29 mouse cellular contexts compared by ENCODE assay signal in genomic region chr3:30519425-30519824, GRCm38 (mm10). TPM values are rescaled to one million over a fixed set of nuclear protein-coding genes. Genes with fewer than 3 reads are reported as not detected.
DNase-seq lines count a peak whose midpoint lies in the region; ATAC-seq and TF ChIP-seq lines count a peak whose summit lies in the region.
"Had no signal": no experiment of that assay in that cellular context is flagged by ENCODE, and none has a peak within 500 bp of the region (broad histone marks: within the 10 kb centered on the region; RNA-seq: fewer than 3 reads in every experiment).

No protein-coding gene starts in this region.

- H3K4me2 ChIP-seq in lung, embryonic 16.5 days (ENCODE audit: low read depth, low read length), result no peak overlapping the region
- H3K4me2 ChIP-seq in midbrain, postnatal 0 days (ENCODE audit: low read depth, low read length, poor library complexity, severe bottlenecking), result no peak overlapping the region
- H3K4me2 ChIP-seq: embryonic facial prominence, embryonic 12.5 days; embryonic facial prominence, embryonic 15.5 days; heart, embryonic 13.5 days; hindbrain, embryonic 14.5 days had no signal

- H3K27me3 ChIP-seq in lung, embryonic 16.5 days (ENCODE audit: control insufficient read depth, insufficient read depth, low read depth, low read length), result no peaks in the 10 kb centered on the region; the same call in 1 of the 2 replicates
- H3K27me3 ChIP-seq in midbrain, embryonic 10.5 days (ENCODE audit: low read depth, poor library complexity, severe bottlenecking), result peaks cover 38% of the 10 kb centered on the region
- peaks cover 7% of the 10 kb centered on the region; the same call in 1 of the 2 replicates for H3K27me3 ChIP-seq in midbrain, postnatal 0 days (ENCODE audit: insufficient read depth, low read length)
- H3K27me3 ChIP-seq: CH12.LX had no signal

- no peak overlapping the region for H3K9ac ChIP-seq in lung, embryonic 16.5 days (ENCODE audit: low read length)
- no peak overlapping the region for H3K9ac ChIP-seq in midbrain, postnatal 0 days (replicated peaks; ENCODE audit: low read length, poor library complexity, severe bottlenecking)
- H3K9ac ChIP-seq: embryonic facial prominence, embryonic 12.5 days; embryonic facial prominence, embryonic 15.5 days; forebrain, postnatal 0 days; heart, embryonic 13.5 days; hindbrain, embryonic 14.5 days had no signal

- TF ChIP-seq POLR2A in lung, adult 2 months (IDR thresholded peaks at IDR 0.05; ENCODE audit: borderline replicate concordance, extremely low read depth, low read depth, low read length), result no peak

- H3K9me3 ChIP-seq in lung, embryonic 16.5 days (ENCODE audit: control insufficient read depth, low read length), result no peaks in the 10 kb centered on the region
- H3K9me3 ChIP-seq in midbrain, embryonic 10.5 days (replicated peaks), result no peaks in the 10 kb centered on the region
- H3K9me3 ChIP-seq in midbrain, postnatal 0 days (ENCODE audit: low read length), result no peaks in the 10 kb centered on the region
- H3K9me3 ChIP-seq: embryonic facial prominence, embryonic 12.5 days; embryonic facial prominence, embryonic 15.5 days; heart, embryonic 10.5 days; heart, embryonic 13.5 days had no signal

- DNase-seq in lung, adult 2 months, result no peak
- no peak for DNase-seq in midbrain, embryonic 10.5 days (ENCODE audit: low spot score)
- no peak for DNase-seq in midbrain, postnatal 0 days (ENCODE audit: low spot score)
- peak; percentile 8 to 43 for DNase-seq in lung, postnatal 4 days
- DNase-seq in T-cell, adult 2 months (ENCODE audit: low spot score), result no peak
- DNase-seq: adrenal gland, adult 2 months; adrenal gland, postnatal 14 days; B cell, adult 2 months; cerebellum, adult 11 months; cerebellum, adult 2 months; cerebellum, adult 9-11 months; cerebellum, postnatal 25 days; forebrain, postnatal 0 days; gastrocnemius, adult 2 months; gastrocnemius, postnatal 14 days; heart, adult 2 months; heart, postnatal 14 days; heart, postnatal 4 days had no signal

- peak; percentile 51 for ATAC-seq in lung, embryonic 16.5 days (ENCODE audit: low read depth)
- ATAC-seq in midbrain, postnatal 0 days (ENCODE audit: low FRiP score), result no peak
- ATAC-seq: forebrain, embryonic 14.5 days; forebrain, postnatal 0 days; hindbrain, postnatal 0 days; Patski had no signal

- no peaks in the 10 kb centered on the region for H3K36me3 ChIP-seq in lung, embryonic 16.5 days (ENCODE audit: control insufficient read depth, insufficient read depth, low read length)
- no peaks in the 10 kb centered on the region for H3K36me3 ChIP-seq in midbrain, embryonic 10.5 days
- H3K36me3 ChIP-seq in midbrain, postnatal 0 days (ENCODE audit: insufficient read depth, low read length), result no peaks in the 10 kb centered on the region
- H3K36me3 ChIP-seq: embryonic facial prominence, embryonic 12.5 days; embryonic facial prominence, embryonic 15.5 days; G1E; heart, embryonic 10.5 days; heart, embryonic 13.5 days had no signal

- no peak overlapping the region for H3K4me3 ChIP-seq in lung, embryonic 16.5 days (ENCODE audit: low read length)
- no peak overlapping the region for H3K4me3 ChIP-seq in lung, adult 2 months (replicated peaks; ENCODE audit: extremely low read depth, low read depth, low read length)
- no peak overlapping the region for H3K4me3 ChIP-seq in midbrain, embryonic 10.5 days
- H3K4me3 ChIP-seq in midbrain, postnatal 0 days (ENCODE audit: low read depth, low read length), result no peak overlapping the region
- H3K4me3 ChIP-seq: embryonic facial prominence, embryonic 12.5 days; embryonic facial prominence, embryonic 15.5 days; gastrocnemius, adult 2 months; heart, adult 2 months; heart, embryonic 10.5 days; heart, embryonic 13.5 days had no signal

- no peak for TF ChIP-seq CTCF in lung, adult 2 months (IDR thresholded peaks at IDR 0.05; ENCODE audit: insufficient read depth, low read length)
- TF ChIP-seq CTCF in midbrain, postnatal 0 days (IDR thresholded peaks at IDR 0.05), result no peak

- WGBS in lung, embryonic 16.5 days, result 55% methylated on average over 1 of the region's 1 CpGs
- 54% methylated on average over 1 of the region's 1 CpGs for WGBS in lung, adult 2 months
- 59% methylated on average over 1 of the region's 1 CpGs for WGBS in midbrain, embryonic 10.5 days
- 54% methylated on average over 1 of the region's 1 CpGs for WGBS in midbrain, postnatal 0 days

- no peak overlapping the region for H3K27ac ChIP-seq in lung, embryonic 16.5 days (ENCODE audit: low read length)
- H3K27ac ChIP-seq in midbrain, embryonic 10.5 days (replicated peaks), result 0 out of 2 replicates have a peak overlapping the region, but pooled peaks have one; percentile 4
- H3K27ac ChIP-seq in midbrain, postnatal 0 days (ENCODE audit: low read depth, low read length), result no peak overlapping the region
- H3K27ac ChIP-seq: embryonic facial prominence, embryonic 12.5 days; embryonic facial prominence, embryonic 15.5 days; gastrocnemius, adult 2 months; heart, adult 2 months; heart, embryonic 10.5 days; heart, embryonic 13.5 days; hindbrain, embryonic 14.5 days; hindbrain, postnatal 0 days had no signal

- peaks cover 3% of the 10 kb centered on the region; the same call in 1 of the 2 replicates for H3K4me1 ChIP-seq in lung, embryonic 16.5 days (replicated peaks; ENCODE audit: control insufficient read depth, insufficient read depth, low read length)
- no peaks in the 10 kb centered on the region for H3K4me1 ChIP-seq in lung, adult 2 months (ENCODE audit: control insufficient read depth, insufficient read depth, low read length)
- H3K4me1 ChIP-seq in midbrain, embryonic 10.5 days, result peaks cover 26% of the 10 kb centered on the region
- no peaks in the 10 kb centered on the region for H3K4me1 ChIP-seq in midbrain, postnatal 0 days (ENCODE audit: insufficient read depth, low read length)
- H3K4me1 ChIP-seq: embryonic facial prominence, embryonic 12.5 days had no signal

RNA-seq across cellular contexts. Expression of gene Mecom, which starts 28.4 kb away (rescaled TPM):
- 69.5 and 73.4 TPM in 2 replicates for polyA plus RNA-seq in lung, embryonic 16.5 days (2015; fragmentation: Nextera tagmentation; extraction: Ambion mirVana)
- polyA plus RNA-seq in lung, adult 2 months (2012; rRNA removed), result 13.5 and 16.0 TPM in 2 replicates
- 22.6 and 34.8 TPM in 2 replicates for polyA plus RNA-seq in midbrain, embryonic 10.5 days (2016; fragmentation: Nextera tagmentation; extraction: Ambion mirVana)
- total RNA-seq in midbrain, postnatal 0 days (2014; rRNA removed), result 4.7 and 5.1 TPM in 2 replicates
- polyA plus RNA-seq in midbrain, postnatal 0 days (2015; fragmentation: Nextera tagmentation; extraction: Ambion mirVana), result 2.0 and 2.6 TPM in 2 replicates
- total RNA-seq: CH12.LX had no signal
- polyA plus RNA-seq: G1E had no signal

Comparison
In these comparisons a context has a peak if more than half of its experiments do, and no peak if none do; other contexts are left out.
1. DNase-seq: peak in lung, postnatal 4 days (2 of 2); none in lung, adult 2 months (single experiment), midbrain, embryonic 10.5 days (single experiment), midbrain, postnatal 0 days (single experiment) and T-cell, adult 2 months (single experiment).